Mouse (Mus musculus): ENCODE measurements around the gene Ttll12. TPM values are rescaled to one million over a fixed set of nuclear protein-coding genes. Genes with fewer than 3 reads are reported as not detected.

The Ttll12 gene
- 44.3 and 45.1 TPM in 2 replicates for polyA plus RNA-seq (2016; fragmentation: Nextera tagmentation; extraction: Ambion mirVana)

DNA sequence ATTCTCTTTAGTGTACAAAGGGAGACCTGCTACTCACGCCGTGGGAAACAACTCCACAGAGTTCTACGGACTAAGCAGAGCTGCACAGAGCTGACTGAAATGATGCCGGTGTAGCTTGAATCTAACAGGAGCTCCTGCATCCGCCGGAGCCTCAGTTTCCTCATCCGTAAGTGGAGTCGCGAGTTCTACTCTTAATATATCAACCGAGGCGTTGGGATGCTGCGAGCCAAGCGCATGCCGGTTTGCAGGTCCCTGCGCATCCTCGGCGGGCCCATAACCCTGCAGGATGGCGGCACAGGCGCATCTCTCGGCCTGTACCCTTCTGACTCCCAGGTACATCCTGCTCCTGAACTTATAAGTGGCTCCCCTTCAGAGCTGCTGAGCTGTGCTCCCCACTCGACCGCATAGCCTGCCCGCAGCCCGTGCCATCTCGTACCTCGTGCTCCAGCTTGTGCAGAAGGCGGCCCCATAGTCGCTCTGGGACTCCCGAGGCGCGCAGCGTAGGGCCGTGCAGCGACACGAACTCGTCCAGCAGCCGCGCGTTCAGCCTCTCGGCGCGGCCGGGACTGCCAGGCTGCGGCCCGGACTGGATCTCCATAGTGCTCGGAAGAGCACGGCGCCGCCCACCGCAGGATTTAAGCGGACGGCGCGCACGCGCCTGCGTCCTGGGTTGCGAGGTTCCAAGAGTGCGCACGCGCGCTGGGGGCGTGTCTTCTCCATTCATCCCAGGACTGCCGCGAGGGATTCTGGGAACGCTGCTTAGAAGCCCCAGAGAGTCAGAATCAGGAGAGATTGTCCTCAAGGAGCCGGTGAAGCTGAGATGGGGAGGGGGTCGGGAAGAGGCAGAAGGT, at the start of gene Ttll12:
Gene Ttll12, minus strand, starts transcription at position 645 of the 851 bp plus-strand sequence.
- H3K9me3 ChIP-seq (replicated peaks), result no peaks in the 10 kb centered on the region
- H3K4me3 ChIP-seq, result peak within 1 kb of the TSS; percentile 89
- WGBS, result under 1% methylated on average over 68 of the region's 68 CpGs
- peak within 1 kb of the TSS; percentile 82 for H3K4me2 ChIP-seq (replicated peaks)
- peak within 1 kb of the TSS; percentile 81 for H3K27ac ChIP-seq
- 0 out of 2 replicates have a peak, but pooled peaks cover 10% of the 10 kb centered on the region for H3K36me3 ChIP-seq
- H3K9ac ChIP-seq, result peak within 1 kb of the TSS; percentile 87
- H3K27me3 ChIP-seq, result no peaks in the 10 kb centered on the region
- ATAC-seq (ENCODE audit: low FRiP score), result peak; percentile 93
- peaks cover 17% of the 10 kb centered on the region for H3K4me1 ChIP-seq

DNA sequence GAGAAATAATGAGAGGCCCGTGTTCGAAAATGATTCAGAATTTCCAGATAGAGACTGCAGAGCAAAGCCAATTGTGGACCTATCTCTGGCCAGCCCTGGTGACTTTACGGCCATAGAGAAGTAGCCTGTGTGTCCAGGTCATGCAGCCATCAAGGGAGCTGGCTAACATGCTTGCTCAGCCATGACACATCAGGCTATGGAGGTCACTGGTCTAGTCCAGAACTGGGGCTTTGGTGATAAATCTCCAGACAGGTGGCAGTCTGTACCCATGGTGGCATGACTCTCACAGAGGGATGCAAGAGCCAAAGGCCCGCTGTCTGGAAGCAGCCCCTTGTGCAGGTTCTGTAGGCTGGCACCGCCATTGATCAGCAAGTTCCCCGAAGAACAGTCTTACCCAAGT, 47.6 kb upstream of the Ttll12 start:
- Histone ChIP-seq H3K4me3 (no peak overlapping the region), H3K9me3 (replicated peaks) (no peaks in the 10 kb centered on the region), H3K36me3 (0 out of 2 replicates have a peak, but pooled peaks cover 2% of the 10 kb centered on the region), H3K27me3 (no peaks in the 10 kb centered on the region), H3K27ac (no peak overlapping the region), H3K9ac (no peak overlapping the region), H3K4me1 (peaks cover 15% of the 10 kb centered on the region), H3K4me2 (replicated peaks) (no peak overlapping the region)
- ATAC-seq (ENCODE audit: low FRiP score), result no peak
- WGBS, result 95% methylated on average over 6 of the region's 6 CpGs

DNA sequence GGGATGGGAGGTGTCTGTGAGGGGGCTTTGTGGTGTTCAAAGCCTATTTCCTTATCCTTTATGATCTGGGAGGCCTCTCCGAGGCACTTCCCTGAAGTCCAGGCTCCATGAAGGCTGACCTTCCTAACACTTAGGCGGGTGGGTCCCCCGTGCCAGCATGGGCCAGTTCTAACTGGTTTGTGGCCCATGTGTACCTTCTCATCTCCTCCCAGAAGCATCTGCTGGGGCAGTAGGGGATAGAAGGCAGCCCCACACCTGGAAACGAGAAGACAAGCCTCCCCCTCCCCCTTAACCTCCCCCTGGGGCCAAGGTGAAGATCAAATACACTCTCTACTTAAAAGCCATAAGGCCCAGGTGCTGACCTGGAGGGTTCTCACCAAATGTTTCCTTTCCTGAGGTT, 45.3 kb upstream of the Ttll12 start:
- Histone ChIP-seq H3K27ac (no peak overlapping the region), H3K9me3 (replicated peaks) (no peaks in the 10 kb centered on the region), H3K36me3 (0 out of 2 replicates have a peak, but pooled peaks cover 2% of the 10 kb centered on the region), H3K4me1 (peaks cover 15% of the 10 kb centered on the region), H3K9ac (no peak overlapping the region), H3K4me3 (no peak overlapping the region), H3K27me3 (no peaks in the 10 kb centered on the region), H3K4me2 (replicated peaks) (no peak overlapping the region)
- no peak for ATAC-seq (ENCODE audit: low FRiP score)
- 58% methylated on average over 4 of the region's 4 CpGs for WGBS

GRCm38 (mm10) chr15:83639160-83639559, 44.2 kb upstream of the Ttll12 start:
- H3K27ac ChIP-seq, result no peak overlapping the region; the same call in 1 of the 2 replicates
- WGBS, result 49% methylated on average over 3 of the region's 3 CpGs

GRCm38 (mm10) chr15:83638196-83638899, 43.4 kb upstream of the Ttll12 start:
- Histone ChIP-seq H3K9ac (no peak overlapping the region), H3K27ac (no peak overlapping the region), H3K4me3 (no peak overlapping the region), H3K27me3 (no peaks in the 10 kb centered on the region), H3K9me3 (replicated peaks) (no peaks in the 10 kb centered on the region), H3K4me1 (peaks cover 15% of the 10 kb centered on the region), H3K4me2 (replicated peaks) (no peak overlapping the region), H3K36me3 (0 out of 2 replicates have a peak, but pooled peaks cover 16% of the 10 kb centered on the region)
- WGBS, result 73% methylated on average over 20 of the region's 20 CpGs
- ATAC-seq (ENCODE audit: low FRiP score), result no peak

More at GRCm38 (mm10) chr15:83639160-83639559, 44.2 kb upstream of the Ttll12 start:
- ATAC-seq (ENCODE audit: low FRiP score), result no peak
- H3K9me3 ChIP-seq (replicated peaks), result no peaks in the 10 kb centered on the region
- H3K9ac ChIP-seq, result no peak overlapping the region
- no peaks in the 10 kb centered on the region for H3K27me3 ChIP-seq
- no peak overlapping the region for H3K4me2 ChIP-seq (replicated peaks)
- 0 out of 2 replicates have a peak, but pooled peaks cover 8% of the 10 kb centered on the region for H3K36me3 ChIP-seq
- H3K4me3 ChIP-seq, result no peak overlapping the region
- H3K4me1 ChIP-seq, result peaks cover 15% of the 10 kb centered on the region

DNA sequence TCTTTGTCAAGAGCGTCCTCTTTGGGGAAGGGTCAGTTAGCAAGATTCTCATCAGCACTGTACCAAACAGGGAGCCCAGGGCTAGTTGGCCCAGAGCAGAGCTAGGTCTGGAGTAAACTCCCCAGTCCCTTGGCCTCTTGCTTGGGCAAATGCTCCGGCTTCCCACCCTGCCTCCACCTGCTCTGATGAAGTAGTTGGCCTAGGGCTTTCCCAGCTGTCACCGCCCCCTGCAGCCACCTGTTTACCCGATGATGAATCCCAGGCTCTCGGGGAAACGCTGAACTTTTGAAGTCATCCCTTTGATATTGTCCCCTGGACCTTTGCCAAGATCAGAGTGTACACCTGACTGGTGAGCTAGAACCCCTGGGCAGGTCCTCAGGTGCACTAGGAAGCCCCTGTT, 41.8 kb upstream of the Ttll12 start:
- H3K9ac ChIP-seq, result no peak overlapping the region
- no peak overlapping the region for H3K4me3 ChIP-seq
- H3K36me3 ChIP-seq, result 0 out of 2 replicates have a peak, but pooled peaks cover 22% of the 10 kb centered on the region
- 82% methylated on average over 6 of the region's 6 CpGs for WGBS
- no peak overlapping the region for H3K27ac ChIP-seq
- H3K4me1 ChIP-seq, result peaks cover 15% of the 10 kb centered on the region
- H3K9me3 ChIP-seq (replicated peaks), result no peaks in the 10 kb centered on the region
- ATAC-seq (ENCODE audit: low FRiP score), result no peak
- no peaks in the 10 kb centered on the region for H3K27me3 ChIP-seq
- no peak overlapping the region for H3K4me2 ChIP-seq (replicated peaks)

GRCm38 (mm10) chr15:83635251-83635650, 40.3 kb upstream of the Ttll12 start:
- Histone ChIP-seq H3K27me3 (no peaks in the 10 kb centered on the region), H3K9ac (no peak overlapping the region), H3K36me3 (peaks cover 34% of the 10 kb centered on the region), H3K4me3 (no peak overlapping the region), H3K9me3 (replicated peaks) (peaks cover 2% of the 10 kb centered on the region), H3K4me1 (peaks cover 12% of the 10 kb centered on the region), H3K4me2 (replicated peaks) (no peak overlapping the region), H3K27ac (no peak overlapping the region)
- WGBS, result 60% methylated on average over 3 of the region's 3 CpGs
- no peak for ATAC-seq (ENCODE audit: low FRiP score)

DNA sequence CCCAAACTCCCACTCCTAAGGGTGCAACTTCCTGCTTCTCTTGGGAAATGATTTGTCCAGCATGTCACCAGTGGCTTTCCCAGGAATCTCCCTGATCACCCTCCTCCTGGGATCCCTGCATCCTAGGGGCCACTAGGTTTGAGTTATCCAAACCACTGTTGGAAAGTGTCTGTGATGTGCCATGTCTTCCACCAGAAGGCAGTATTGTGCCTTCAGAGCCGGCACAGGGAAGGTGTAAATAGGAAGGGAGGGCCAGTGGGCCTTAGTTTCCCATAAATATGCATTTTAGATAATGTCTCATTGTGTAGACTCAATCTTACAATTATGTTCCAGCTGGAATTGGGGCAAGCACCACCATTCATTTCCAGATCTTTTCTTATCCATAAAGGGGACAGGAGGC, 39.1 kb upstream of the Ttll12 start:
- WGBS, result 13% methylated on average over 1 of the region's 1 CpGs
- H3K4me2 ChIP-seq (replicated peaks), result no peak overlapping the region
- H3K4me1 ChIP-seq, result peaks cover 7% of the 10 kb centered on the region
- H3K9ac ChIP-seq, result no peak overlapping the region
- peaks cover 45% of the 10 kb centered on the region for H3K36me3 ChIP-seq
- H3K9me3 ChIP-seq (replicated peaks), result peaks cover 8% of the 10 kb centered on the region
- no peak overlapping the region for H3K27ac ChIP-seq
- no peak for ATAC-seq (ENCODE audit: low FRiP score)
- no peak overlapping the region for H3K4me3 ChIP-seq
- H3K27me3 ChIP-seq, result no peaks in the 10 kb centered on the region

DNA sequence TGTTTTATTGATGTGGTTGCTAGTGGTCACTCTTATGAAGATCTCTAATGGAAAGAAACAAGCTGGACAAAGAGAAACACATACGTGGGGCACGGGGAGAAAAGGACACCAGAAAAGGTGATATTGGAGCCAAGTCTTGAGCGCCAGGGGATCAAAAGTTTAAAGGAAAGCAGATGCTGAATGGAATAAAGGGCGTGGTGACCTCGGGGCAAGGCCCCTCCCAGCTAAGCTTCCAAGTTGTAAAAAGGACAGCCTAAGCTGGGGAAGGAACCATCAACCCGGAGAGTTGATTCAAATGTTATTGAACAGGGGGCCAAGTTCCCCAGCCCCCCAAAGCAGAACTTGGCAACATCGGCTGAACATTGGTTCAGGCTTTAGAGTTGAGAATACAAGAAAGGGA, 36.1 kb upstream of the Ttll12 start:
- Histone ChIP-seq H3K27me3 (no peaks in the 10 kb centered on the region), H3K4me2 (replicated peaks) (no peak overlapping the region), H3K4me3 (no peak overlapping the region), H3K4me1 (no peaks in the 10 kb centered on the region), H3K36me3 (peaks cover 50% of the 10 kb centered on the region), H3K9me3 (replicated peaks) (peaks cover 8% of the 10 kb centered on the region), H3K27ac (no peak overlapping the region), H3K9ac (no peak overlapping the region)
- no peak for ATAC-seq (ENCODE audit: low FRiP score)
- WGBS, result 87% methylated on average over 7 of the region's 7 CpGs

DNA sequence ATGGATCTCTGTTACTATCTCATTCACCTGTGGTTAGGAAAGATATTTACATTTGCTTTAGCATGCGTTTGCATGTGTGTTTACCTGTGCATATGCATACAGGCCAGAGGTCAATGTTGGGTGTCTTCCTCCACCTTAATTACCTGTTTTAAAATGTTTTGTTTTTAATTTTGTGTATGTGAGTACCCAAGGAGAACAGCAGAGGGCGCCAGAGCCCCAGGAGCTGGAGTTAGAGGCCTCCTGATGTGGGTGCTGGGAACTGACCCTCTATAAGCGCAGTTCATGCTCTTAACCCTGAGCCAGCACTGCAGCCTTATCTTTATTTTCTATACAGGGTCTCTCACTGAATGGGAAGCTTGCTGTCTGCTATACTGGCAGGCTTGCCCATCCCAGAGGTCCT, 34.8 kb upstream of the Ttll12 start:
- H3K4me2 ChIP-seq (replicated peaks), result no peak overlapping the region
- peaks cover 8% of the 10 kb centered on the region for H3K9me3 ChIP-seq (replicated peaks)
- H3K36me3 ChIP-seq, result peaks cover 49% of the 10 kb centered on the region
- ATAC-seq (ENCODE audit: low FRiP score), result no peak
- no peak overlapping the region for H3K4me3 ChIP-seq
- no peaks in the 10 kb centered on the region for H3K4me1 ChIP-seq
- H3K27me3 ChIP-seq, result no peaks in the 10 kb centered on the region
- no peak overlapping the region for H3K9ac ChIP-seq
- 75% methylated on average over 3 of the region's 3 CpGs for WGBS
- H3K27ac ChIP-seq, result no peak overlapping the region

- peaks cover 24% of the 10 kb centered on the region for H3K36me3 ChIP-seq
- H3K27me3 ChIP-seq, result no peaks in the 10 kb centered on the region
- no peak overlapping the region for H3K4me2 ChIP-seq (replicated peaks)
- H3K4me1 ChIP-seq, result no peaks in the 10 kb centered on the region
- peaks cover 8% of the 10 kb centered on the region for H3K9me3 ChIP-seq (replicated peaks)
- H3K4me3 ChIP-seq, result no peak overlapping the region
- H3K9ac ChIP-seq, result no peak overlapping the region
- WGBS, result 93% methylated on average over 2 of the region's 2 CpGs
- H3K27ac ChIP-seq, result no peak overlapping the region
- ATAC-seq (ENCODE audit: low FRiP score), result no peak
Measured at GRCm38 (mm10) chr15:83626142-83626645, 31.2 kb upstream of the Ttll12 start.

- 95% methylated on average over 3 of the region's 3 CpGs for WGBS
- H3K4me2 ChIP-seq (replicated peaks), result no peak overlapping the region
- H3K36me3 ChIP-seq, result peaks cover 71% of the 10 kb centered on the region
- no peaks in the 10 kb centered on the region for H3K4me1 ChIP-seq
- H3K4me3 ChIP-seq, result no peak overlapping the region
- no peaks in the 10 kb centered on the region for H3K9me3 ChIP-seq (replicated peaks)
- no peak overlapping the region for H3K27ac ChIP-seq
- H3K27me3 ChIP-seq, result no peaks in the 10 kb centered on the region
- no peak overlapping the region for H3K9ac ChIP-seq
- ATAC-seq (ENCODE audit: low FRiP score), result no peak
Measured at GRCm38 (mm10) chr15:83615245-83615644, 20.3 kb upstream of the Ttll12 start.
